Mouse (Mus musculus) ES-Bruce4 (cell line): ENCODE measurements around the gene Tspoap1.

Source experiments
- CTCF ChIP-seq: IDR thresholded peaks from one replicate; pipeline ENCODE4 v1.8.1; 2011; ENCODE audit warnings: low read depth, low read length
- POLR2A ChIP-seq: IDR thresholded peaks from one replicate; pipeline ENCODE4 v1.8.1; 2011; ENCODE audit warnings: low read length; ENCODE audit not compliant: insufficient read depth

DNA sequence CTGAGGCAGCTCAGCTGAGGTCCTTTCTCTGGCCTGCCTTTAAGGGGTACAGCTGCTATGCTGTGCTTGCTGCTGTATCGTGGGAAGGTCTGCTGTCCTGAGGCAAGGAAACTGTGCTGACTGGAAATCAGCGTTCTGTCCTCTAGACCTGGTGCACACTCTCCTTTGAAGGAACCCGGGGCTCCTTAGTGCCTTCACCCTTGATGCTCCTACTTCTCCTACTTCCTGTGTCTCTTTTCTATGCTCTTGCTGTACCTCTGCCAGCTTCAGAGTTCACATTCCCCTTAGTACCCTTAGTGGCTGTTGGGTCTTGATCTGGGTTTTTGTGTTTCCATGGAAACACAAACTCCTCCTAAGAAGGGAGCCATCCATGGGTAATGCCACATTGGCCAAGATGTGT is 16.6 kb upstream of the Tspoap1 start:
- no peak for TF ChIP-seq POLR2A
- no peak for TF ChIP-seq CTCF
